Mouse (Mus musculus) liver, adult 10 weeks (tissue): ENCODE measurements around the gene Sde2. TPM values are rescaled to one million over a fixed set of nuclear protein-coding genes. Genes with fewer than 3 reads are reported as not detected.

Experiments
- polyA plus RNA-seq: library from polyadenylated mRNA; stranded (reverse); fragments of 350-450 nt; fragmentation: Illumina TruSeq; extraction: RNeasy Lipid Tissue Mini Kit (QIAGEN cat#74804); gene quantifications from one replicate; pipeline ENCODE4 v1.2.3, GENCODE M21; 2014; ENCODE audit warnings: low read depth, low replicate concordance

The Sde2 gene
- 8.1 TPM for polyA plus RNA-seq

DNA sequence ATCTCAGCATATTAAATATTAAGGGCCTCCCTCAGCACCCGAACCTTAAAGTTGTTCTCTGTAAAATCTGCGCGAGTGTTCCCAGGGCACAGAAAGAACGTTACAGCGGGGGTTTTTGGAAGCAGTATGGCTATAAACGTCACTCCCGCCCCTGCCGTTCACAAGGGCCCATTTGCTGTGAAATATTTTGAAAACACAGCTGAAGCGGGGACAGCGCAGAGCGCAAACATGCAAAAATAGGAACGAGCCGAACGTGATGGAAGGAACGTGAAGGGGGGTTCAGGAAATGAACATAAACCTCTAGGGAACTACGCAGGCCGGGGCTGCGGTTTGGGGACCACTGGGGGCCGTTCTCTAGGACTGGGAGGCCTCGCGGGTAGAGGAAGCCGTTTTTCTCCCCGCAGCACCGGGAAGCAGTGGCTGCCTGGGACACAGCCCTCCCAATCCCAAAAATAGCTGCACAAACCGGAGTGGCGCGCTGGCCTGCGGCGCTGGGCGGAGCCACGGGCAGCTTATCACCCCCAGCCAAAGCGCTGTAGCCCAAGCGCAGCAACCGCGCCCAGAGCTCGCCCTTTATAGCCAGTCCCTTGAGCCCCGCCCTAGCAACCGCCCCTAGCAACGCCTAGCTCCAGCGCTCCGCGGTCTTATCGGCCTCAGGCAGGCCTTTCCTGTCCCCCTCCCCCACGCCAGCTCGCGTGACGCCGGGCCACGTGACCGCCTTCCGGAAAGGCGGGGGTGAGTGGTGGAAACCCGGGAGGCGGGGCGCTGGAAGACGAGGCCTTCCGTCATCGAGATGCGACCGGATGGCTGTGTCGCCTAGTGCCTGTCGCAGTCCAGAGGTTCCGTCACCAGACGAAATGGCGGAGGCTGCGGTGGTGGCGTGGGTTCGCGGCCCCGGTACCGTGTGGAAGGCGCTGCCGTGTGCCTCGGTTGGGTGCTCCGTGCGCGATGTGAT, at the start of gene Sde2:
Gene Sde2, plus strand, starts transcription at position 812 of the 955 bp plus-strand sequence.

DNA sequence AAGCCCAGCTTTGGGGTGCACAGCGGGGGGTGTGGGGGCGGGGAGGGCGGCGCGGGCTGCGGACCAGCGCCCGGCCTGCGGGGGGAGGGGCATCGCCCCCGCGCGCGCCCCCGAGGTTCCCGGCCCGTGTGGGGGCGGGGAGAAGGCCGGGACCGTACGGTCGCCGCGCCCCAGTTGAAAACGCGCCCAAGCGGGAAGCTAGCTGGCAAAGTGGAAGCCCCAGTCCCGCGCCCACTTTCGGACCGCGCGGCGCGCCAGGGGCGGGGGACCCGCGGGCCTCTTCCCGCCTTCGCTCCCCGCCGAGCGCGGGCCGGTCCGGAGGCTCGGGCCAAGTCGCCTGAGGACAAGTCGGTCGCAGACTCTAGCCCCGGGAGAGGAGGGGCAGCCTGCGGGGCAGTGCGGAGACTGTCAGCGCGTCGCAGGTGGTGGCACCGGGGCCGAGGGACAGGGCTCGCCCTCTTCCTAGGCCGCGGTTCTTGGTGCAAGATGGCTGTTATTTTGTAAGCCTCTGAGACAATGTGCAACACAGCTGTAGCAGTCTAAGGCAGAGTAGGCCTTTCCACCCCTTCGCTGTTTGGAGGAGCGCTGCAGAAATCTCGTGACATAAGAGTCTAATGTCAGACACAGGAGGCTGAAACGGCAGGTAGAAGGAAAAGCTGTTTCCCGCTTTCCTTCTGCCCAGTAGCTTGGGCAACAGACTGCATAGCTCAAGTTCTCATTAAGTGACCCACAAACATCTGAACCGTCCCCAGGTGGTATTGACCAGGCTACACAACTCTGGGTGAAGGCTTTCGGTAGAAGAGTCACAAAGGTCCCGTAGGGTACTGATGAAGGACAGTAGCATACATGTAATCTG, 36.8 kb upstream of the Sde2 start, which contains the start of gene H3f3a:
Gene H3f3a, minus strand, starts transcription at position 59 of the 856 bp plus-strand sequence.

DNA sequence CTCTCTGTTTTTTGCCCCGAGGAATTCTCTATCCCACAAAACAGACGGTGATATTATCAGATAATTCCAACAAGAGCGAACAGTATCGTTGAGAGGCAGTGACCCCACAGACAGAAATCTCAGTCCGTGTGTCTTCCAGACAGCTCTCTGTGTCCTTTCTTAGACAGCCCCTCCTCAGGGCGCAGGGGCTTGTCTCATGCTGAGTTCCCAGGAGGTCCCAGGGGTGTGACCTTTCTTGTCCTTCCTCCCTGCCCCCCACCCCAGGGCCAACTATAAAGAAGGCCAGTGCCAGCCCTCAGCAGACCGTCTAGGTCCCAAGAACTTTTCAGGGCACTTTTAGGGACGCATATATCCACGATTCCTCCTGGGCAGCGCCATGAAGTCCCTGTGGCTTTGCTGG, 41.9 kb downstream of the Sde2 start, which contains the start of gene Lefty2:
Gene Lefty2, plus strand, starts transcription at position 301 of the 400 bp plus-strand sequence.

DNA sequence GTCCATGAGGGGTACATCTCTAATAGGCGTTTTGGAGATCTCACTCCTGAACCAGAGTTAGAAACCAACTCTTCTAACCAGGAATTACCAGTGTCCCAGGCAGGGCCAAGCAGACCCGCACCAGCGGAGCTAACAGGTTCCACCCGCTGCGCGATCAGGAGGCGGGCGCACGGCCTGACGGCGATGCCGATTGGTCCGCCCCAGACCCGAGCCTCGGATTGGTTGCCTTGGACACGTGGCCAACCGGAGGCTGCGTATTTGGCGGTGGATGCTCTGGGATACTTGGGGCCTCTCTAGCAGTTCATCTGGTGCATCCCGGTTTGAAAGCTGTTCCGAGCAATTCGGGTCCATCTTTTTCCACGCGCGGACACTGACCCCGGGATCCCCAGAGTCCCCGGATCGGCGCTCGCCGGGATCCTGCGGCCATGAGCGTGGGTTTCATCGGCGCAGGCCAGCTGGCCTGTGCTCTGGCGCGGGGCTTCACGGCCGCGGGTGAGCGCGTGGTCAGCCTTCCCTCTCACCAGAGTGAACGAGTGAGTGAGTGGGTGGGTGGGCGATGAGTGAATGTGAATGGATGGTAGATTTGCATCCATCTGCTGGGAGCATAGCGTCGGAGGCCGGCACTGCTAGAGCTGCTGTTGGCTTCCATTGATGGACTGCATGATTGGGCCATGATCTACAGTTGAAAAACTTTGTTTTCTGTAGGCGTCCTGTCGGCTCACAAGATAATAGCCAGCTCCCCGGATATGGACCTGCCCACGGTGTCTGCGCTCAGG, 53.3 kb downstream of the Sde2 start, which contains the start of gene Pycr2:
Gene Pycr2, plus strand, starts transcription at position 255 of the 776 bp plus-strand sequence.

Other genes with a start within 250 kb of the Sde2 start
- 3.4 TPM for gene Lin9, start 210.0 kb upstream of the Sde2 start, polyA plus RNA-seq
- gene Mixl1, start 154.1 kb upstream of the Sde2 start, polyA plus RNA-seq = not detected
- gene Acbd3, start 125.1 kb upstream of the Sde2 start, polyA plus RNA-seq = 20.4 TPM
- gene H3f3a, start 37.2 kb upstream of the Sde2 start, polyA plus RNA-seq = 413 TPM
- gene Lefty2, start 42.0 kb downstream of the Sde2 start, polyA plus RNA-seq = not detected
- 0.50 TPM for gene Pycr2, start 53.2 kb downstream of the Sde2 start, polyA plus RNA-seq
- gene Lefty1, start 83.9 kb downstream of the Sde2 start, polyA plus RNA-seq = not detected
- gene Tmem63a, start 91.2 kb downstream of the Sde2 start, polyA plus RNA-seq = 1.9 TPM
- gene Ephx1, start 169.8 kb downstream of the Sde2 start, polyA plus RNA-seq = 170 TPM
- 27.8 TPM for gene 9130409I23Rik, start 200.1 kb downstream of the Sde2 start, polyA plus RNA-seq